Mouse (Mus musculus): ENCODE results near the gene Vps13d. TPM values are rescaled to one million over a fixed set of nuclear protein-coding genes. Genes with fewer than 3 reads are reported as not detected.

The Vps13d gene
- total RNA-seq, 2 experiments from 2014 or later: 35.6 to 37.0 TPM

DNA sequence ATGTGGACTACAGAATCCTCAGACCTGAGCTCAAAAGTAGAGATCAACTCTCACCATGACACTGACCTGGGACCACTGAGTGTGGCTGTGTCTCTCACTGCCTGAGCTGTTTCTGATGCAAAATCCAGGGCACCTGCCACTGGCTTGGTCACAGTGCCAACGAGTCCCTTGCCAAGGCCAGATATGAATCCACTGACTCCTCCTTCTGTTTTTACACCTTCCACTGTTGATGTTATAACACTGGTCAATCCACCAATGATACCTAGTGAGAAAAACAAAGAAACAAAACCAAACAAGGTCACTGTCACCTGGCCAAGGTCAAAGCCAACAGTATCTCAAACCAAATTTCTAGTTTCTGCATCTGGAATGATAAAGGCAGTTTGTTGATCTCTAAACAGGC lies 178.1 kb downstream of the Vps13d start:
- H3K4me3 ChIP-seq: no peak overlapping the region
- TF ChIP-seq CTCF (IDR thresholded peaks at IDR 0.05): no peak
- H3K27ac ChIP-seq: peak overlapping the region; percentile 82
- intact Hi-C loops (cut with DNase I): no loop called here
- DNase-seq: peak; percentile 69

DNA sequence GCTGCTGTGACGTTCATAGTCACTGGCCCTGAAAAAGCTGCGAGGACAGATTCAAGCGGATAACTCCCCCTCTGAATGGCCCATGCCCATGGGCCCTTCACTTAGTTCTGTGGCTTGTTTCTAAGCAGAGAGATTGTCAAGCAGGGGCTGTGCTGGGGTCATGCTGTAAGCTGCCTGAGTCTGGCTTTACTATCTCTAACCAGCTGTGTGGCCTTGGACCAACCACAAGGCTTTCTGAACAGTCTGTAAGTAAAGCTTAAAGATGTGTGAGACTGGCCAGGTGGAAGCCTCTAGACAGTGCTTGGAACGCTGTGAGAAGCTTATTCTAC lies 180.2 kb downstream of the Vps13d start:
- no peak for TF ChIP-seq CTCF (IDR thresholded peaks at IDR 0.05)
- peak overlapping the region; percentile 85 for H3K27ac ChIP-seq
- intact Hi-C loops (cut with DNase I): no loop called here

GRCm38 (mm10) chr4:145013760-145014631 lies 180.8 kb downstream of the Vps13d start:
- H3K27ac ChIP-seq: peak overlapping the region; percentile 85
- no peak overlapping the region for H3K4me3 ChIP-seq
- TF ChIP-seq CTCF (IDR thresholded peaks at IDR 0.05): no peak
- DNase-seq: peak; percentile 52
- intact Hi-C loops (cut with DNase I): no loop called here

More for the DNA sequence above, 180.2 kb downstream of the Vps13d start:
- no peak for DNase-seq
- H3K4me3 ChIP-seq: no peak overlapping the region

- intact Hi-C loops (cut with DNase I): no loop called here
These were observed 181.6 kb downstream of the Vps13d start for GRCm38 (mm10) chr4:145013187-145013586.

GRCm38 (mm10) chr4:145011156-145011555 lies 183.6 kb downstream of the Vps13d start:
- Histone ChIP-seq H3K4me3 (no peak overlapping the region), H3K27ac (peak overlapping the region; percentile 67)
- intact Hi-C loops (cut with DNase I): no loop called here
- no peak for TF ChIP-seq CTCF (IDR thresholded peaks at IDR 0.05)
- DNase-seq: no peak

More at GRCm38 (mm10) chr4:145013187-145013586, 181.6 kb downstream of the Vps13d start:
- TF ChIP-seq CTCF (IDR thresholded peaks at IDR 0.05): no peak
- H3K4me3 ChIP-seq: no peak overlapping the region
- peak overlapping the region; percentile 85 for H3K27ac ChIP-seq
- DNase-seq: peak; percentile 68

DNA sequence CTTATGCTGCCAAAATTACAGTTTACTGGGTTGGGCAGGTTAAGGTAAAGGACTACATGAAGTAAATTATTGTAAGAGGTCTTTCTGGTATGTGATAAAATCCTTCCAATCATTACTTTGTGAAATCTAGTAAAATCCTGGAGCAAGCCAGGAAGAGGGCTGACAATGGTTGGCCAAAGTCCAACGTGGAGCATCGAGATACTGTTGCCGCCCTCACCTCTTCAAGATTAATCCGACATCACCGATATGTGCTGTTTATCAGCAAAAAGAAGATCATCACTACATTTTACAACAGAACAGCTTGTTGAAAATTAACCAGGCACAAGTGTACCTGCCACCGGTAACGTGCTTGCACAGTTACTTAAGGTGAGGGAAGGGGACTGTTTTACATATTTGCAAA lies 184.9 kb downstream of the Vps13d start:
- Histone ChIP-seq H3K4me3 (no peak overlapping the region), H3K27ac (peak overlapping the region; percentile 67)
- TF ChIP-seq CTCF (IDR thresholded peaks at IDR 0.05): no peak
- DNase-seq: no peak
- intact Hi-C loops (cut with DNase I): no loop called here

DNA sequence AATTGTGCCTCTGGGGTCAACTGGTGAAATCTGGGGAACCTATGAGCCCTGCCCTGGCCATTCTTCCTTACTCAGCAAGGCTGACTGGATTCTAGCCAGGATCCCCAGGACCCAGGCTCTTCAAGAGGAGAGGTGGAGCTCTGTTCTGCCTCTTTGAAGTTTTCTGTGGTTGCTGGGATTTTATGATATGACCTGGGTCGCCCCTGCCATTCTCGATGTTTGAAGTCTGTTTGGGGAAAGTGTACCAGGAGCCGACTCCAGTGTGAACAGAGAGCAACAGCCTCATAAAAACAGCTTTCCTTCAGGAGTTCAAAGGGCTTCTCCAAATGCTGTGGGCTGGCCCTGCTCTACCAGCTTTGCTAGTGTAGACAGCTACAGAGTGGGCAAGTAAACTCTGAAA lies 185.4 kb downstream of the Vps13d start:
- Histone ChIP-seq H3K27ac (peak overlapping the region; percentile 67), H3K4me3 (no peak overlapping the region)
- TF ChIP-seq CTCF (IDR thresholded peaks at IDR 0.05): no peak
- DNase-seq: no peak
- intact Hi-C loops (cut with DNase I): no loop called here

GRCm38 (mm10) chr4:145005943-145006545 lies 188.8 kb downstream of the Vps13d start:
- no peak for TF ChIP-seq CTCF (IDR thresholded peaks at IDR 0.05)
- intact Hi-C loops (cut with DNase I): no loop called here
- Histone ChIP-seq H3K27ac (no peak overlapping the region), H3K4me3 (no peak overlapping the region)
- DNase-seq: peak; percentile 6

- H3K4me3 ChIP-seq: no peak overlapping the region
- no peak for TF ChIP-seq CTCF (IDR thresholded peaks at IDR 0.05)
- intact Hi-C loops (cut with DNase I): no loop called here
- DNase-seq: peak; percentile 53
- peak overlapping the region; percentile 50 for H3K27ac ChIP-seq
These were observed 190.6 kb downstream of the Vps13d start for GRCm38 (mm10) chr4:145004176-145004575.

- intact Hi-C loops (cut with DNase I): no loop called here
- peak; percentile 4 for DNase-seq
- Histone ChIP-seq H3K4me3 (no peak overlapping the region), H3K27ac (no peak overlapping the region)
- TF ChIP-seq CTCF (IDR thresholded peaks at IDR 0.05): no peak
These were observed 192.1 kb downstream of the Vps13d start for GRCm38 (mm10) chr4:145002733-145003132.

DNA sequence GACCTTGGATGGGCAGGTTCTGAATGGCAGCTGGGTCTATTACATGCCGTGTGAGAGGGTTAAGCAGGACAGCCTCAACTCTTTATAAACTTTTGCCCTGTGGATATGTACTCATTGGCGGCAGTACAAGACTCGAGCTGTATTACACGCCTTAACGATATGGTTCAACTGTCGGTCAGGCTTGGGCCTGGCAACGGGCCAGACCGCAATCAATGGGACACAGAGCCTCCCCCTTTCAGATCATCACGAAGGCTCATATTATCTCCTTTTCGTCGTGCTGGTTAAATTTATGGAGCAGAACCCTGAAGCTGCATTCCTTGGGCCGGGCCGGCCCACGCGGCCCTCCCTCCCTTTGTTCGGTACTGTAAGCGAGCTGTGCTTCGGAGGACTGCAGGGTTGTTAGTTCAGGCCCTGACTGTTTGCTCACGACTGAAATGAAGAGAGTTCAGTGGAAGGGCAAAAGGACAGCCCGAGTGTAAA lies 194.9 kb downstream of the Vps13d start:
- peak overlapping the region; percentile 75 for H3K27ac ChIP-seq
- 0 out of 2 replicates have a peak overlapping the region, but pooled peaks have one; percentile 9 for H3K4me3 ChIP-seq
- no peak for TF ChIP-seq CTCF (IDR thresholded peaks at IDR 0.05)
- DNase-seq: peak; percentile 70
- intact Hi-C loops (cut with DNase I): no loop called here

- H3K27ac ChIP-seq: peak overlapping the region; percentile 75
- intact Hi-C loops (cut with DNase I): no loop called here
These were observed 195.3 kb downstream of the Vps13d start for GRCm38 (mm10) chr4:144999572-144999880.

GRCm38 (mm10) chr4:144998808-144999571 lies 195.8 kb downstream of the Vps13d start:
- no peak for TF ChIP-seq CTCF (IDR thresholded peaks at IDR 0.05)
- intact Hi-C loops (cut with DNase I): no loop called here
- H3K4me3 ChIP-seq: no peak overlapping the region
- DNase-seq: peak; percentile 13
- peak overlapping the region; percentile 75 for H3K27ac ChIP-seq

More at GRCm38 (mm10) chr4:144999572-144999880, 195.3 kb downstream of the Vps13d start:
- TF ChIP-seq CTCF (IDR thresholded peaks at IDR 0.05): no peak
- DNase-seq: no peak
- H3K4me3 ChIP-seq: 0 out of 2 replicates have a peak overlapping the region, but pooled peaks have one; percentile 9

All from gastrocnemius, adult 2 months (tissue).